Mouse (Mus musculus) liver, postnatal 0 days (tissue): ENCODE data around the gene Ifnk.

Experiments
- CTCF ChIP-seq: sonication (generic); IDR thresholded peaks from 2 replicates; pipeline ENCODE4 v1.5.1; 2016; ENCODE audit warnings: antibody characterized with exemption, low read depth
- EP300 ChIP-seq: IDR thresholded peaks from 2 replicates; pipeline ENCODE4 v1.6.1; 2016; ENCODE audit warnings: antibody characterized with exemption, low read depth, mild to moderate bottlenecking

DNA sequence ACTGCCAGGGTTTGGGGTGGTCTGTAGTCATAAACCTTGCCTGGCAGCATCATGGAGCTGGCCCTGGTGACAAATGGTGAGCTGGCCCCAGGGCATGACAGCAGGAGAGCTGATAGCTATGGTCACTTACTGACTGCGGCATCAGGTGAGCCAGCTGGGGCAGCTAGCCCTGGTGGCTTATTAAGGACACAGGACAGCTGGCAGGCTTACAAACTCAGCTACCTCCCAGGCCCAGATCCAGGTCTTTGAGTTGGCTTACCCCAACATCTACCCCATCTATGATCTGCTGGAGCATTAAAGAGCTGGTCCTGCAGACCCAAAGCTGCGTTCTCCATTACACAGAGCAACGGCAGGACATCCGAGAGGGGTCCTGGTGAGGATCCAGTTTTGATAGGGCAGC, 18.4 kb upstream of the Ifnk start:
- no peak for TF ChIP-seq CTCF
- no peak for TF ChIP-seq EP300
